Mouse (Mus musculus) limb, embryonic 13.5 days (tissue): ENCODE data around the gene Lclat1. TPM values are rescaled to one million over a fixed set of nuclear protein-coding genes. Genes with fewer than 3 reads are reported as not detected.
A peak's percentile ranks its signal among the peaks of the same experiment; 100 is the strongest.

Experiments used
- ATAC-seq: fragments of 200-750 bp; cut with Nextera tagmentation; 2 replicates; pipeline ENCODE4 v1.8.0; 2017; ENCODE audit warnings: low read depth, moderate number of reproducible peaks, moderate TSS enrichment; ENCODE audit not compliant: low FRiP score
- H3K27ac ChIP-seq: fragments of 300-500 bp; sonication (generic); 2 replicates; pipeline ENCODE4 v1.5.1; 2015; ENCODE audit warnings: inconsistent platforms, mild to moderate bottlenecking, moderate library complexity
- H3K27me3 ChIP-seq: fragments of 300-500 bp; sonication (generic); 2 replicates; pipeline ENCODE4 v1.6.1; 2015; ENCODE audit warnings: mild to moderate bottlenecking, inconsistent platforms
- H3K36me3 ChIP-seq: fragments of 300-500 bp; sonication (generic); 2 replicates; pipeline ENCODE4 v1.6.1; 2015; ENCODE audit warnings: inconsistent platforms, mild to moderate bottlenecking, moderate library complexity
- H3K4me1 ChIP-seq: fragments of 300-500 bp; sonication (generic); 2 replicates; pipeline ENCODE4 v1.6.1; 2015; ENCODE audit warnings: inconsistent platforms
- H3K4me2 ChIP-seq: fragments of 300-500 bp; sonication (generic); replicated peaks from 2 replicates; pipeline ENCODE4 v1.6.1; 2015; ENCODE audit warnings: inconsistent platforms, mild to moderate bottlenecking, moderate library complexity
- H3K4me3 ChIP-seq: fragments of 300-500 bp; sonication (generic); 2 replicates; pipeline ENCODE4 v1.5.1; 2015; ENCODE audit warnings: moderate library complexity, mild to moderate bottlenecking, inconsistent platforms
- H3K9ac ChIP-seq: fragments of 300-500 bp; sonication (generic); 2 replicates; pipeline ENCODE4 v1.6.1; 2015; ENCODE audit warnings: mild to moderate bottlenecking, inconsistent platforms
- H3K9me3 ChIP-seq: fragments of 300-500 bp; sonication (generic); 2 replicates; pipeline ENCODE4 v1.6.1; 2016; ENCODE audit warnings: inconsistent platforms
- WGBS: fragments of 180-500 bp; shearing (Covaris S2); methylation state at CpG from one replicate; pipeline ENCODE4 v1.1.7; 2015; 5-methylcytosine and 5-hydroxymethylcytosine counted together
- polyA plus RNA-seq: library from polyadenylated mRNA; unstranded; fragments of >200 nt; fragmentation: Nextera tagmentation; extraction: Ambion mirVana; gene quantifications from 2 replicates; pipeline ENCODE4 v1.2.1, GENCODE M21; 2015

Lclat1 gene
- polyA plus RNA-seq, 1 experiment from 2014 or later: 9.9 TPM

GRCm38 (mm10) chr17:73071725-73072263, 36.0 kb upstream of the Lclat1 start:
- 70% methylated on average over 5 of the region's 5 CpGs for WGBS
- H3K9me3 ChIP-seq: no peaks in the 10 kb centered on the region
- H3K4me1 ChIP-seq: peaks cover 14% of the 10 kb centered on the region
- H3K27ac ChIP-seq: no peak overlapping the region
- H3K27me3 ChIP-seq: peaks cover 13% of the 10 kb centered on the region; the same call in 1 of the 2 replicates
- ATAC-seq: no peak
- H3K36me3 ChIP-seq: no peaks in the 10 kb centered on the region
- H3K4me3 ChIP-seq: no peak overlapping the region
- no peak overlapping the region for H3K9ac ChIP-seq
- no peak overlapping the region for H3K4me2 ChIP-seq

- Histone ChIP-seq H3K36me3 (no peaks in the 10 kb centered on the region), H3K4me3 (no peak overlapping the region), H3K9me3 (no peaks in the 10 kb centered on the region), H3K4me2 (no peak overlapping the region), H3K27me3 (peaks cover 13% of the 10 kb centered on the region; the same call in 1 of the 2 replicates), H3K27ac (no peak overlapping the region), H3K9ac (no peak overlapping the region), H3K4me1 (peaks cover 14% of the 10 kb centered on the region)
- no peak for ATAC-seq
- WGBS: 23% methylated on average over 8 of the region's 8 CpGs
Observed at GRCm38 (mm10) chr17:73072286-73072685, 35.5 kb upstream of the Lclat1 start.

- Histone ChIP-seq H3K27me3 (peaks cover 13% of the 10 kb centered on the region; the same call in 1 of the 2 replicates), H3K36me3 (no peaks in the 10 kb centered on the region), H3K4me1 (peaks cover 10% of the 10 kb centered on the region), H3K9me3 (no peaks in the 10 kb centered on the region), H3K4me2 (no peak overlapping the region), H3K9ac (no peak overlapping the region), H3K27ac (no peak overlapping the region), H3K4me3 (no peak overlapping the region)
- 76% methylated on average over 3 of the region's 3 CpGs for WGBS
- ATAC-seq: no peak
Observed at GRCm38 (mm10) chr17:73074631-73075030, 33.2 kb upstream of the Lclat1 start.

- H3K27ac ChIP-seq: no peak overlapping the region
- ATAC-seq: peak; percentile 78; the same call in 1 of the 2 replicates
- 44% methylated on average over 9 of the region's 9 CpGs for WGBS
Observed at GRCm38 (mm10) chr17:73075238-73075890, 32.4 kb upstream of the Lclat1 start.

GRCm38 (mm10) chr17:73077638-73078037, 30.1 kb upstream of the Lclat1 start:
- H3K4me2 ChIP-seq: no peak overlapping the region
- no peaks in the 10 kb centered on the region for H3K9me3 ChIP-seq
- peaks cover 7% of the 10 kb centered on the region; the same call in 1 of the 2 replicates for H3K27me3 ChIP-seq
- H3K4me3 ChIP-seq: no peak overlapping the region
- H3K27ac ChIP-seq: no peak overlapping the region
- 82% methylated on average over 3 of the region's 3 CpGs for WGBS
- H3K4me1 ChIP-seq: peaks cover 20% of the 10 kb centered on the region
- no peak overlapping the region for H3K9ac ChIP-seq
- no peak for ATAC-seq
- no peaks in the 10 kb centered on the region for H3K36me3 ChIP-seq

More at GRCm38 (mm10) chr17:73075238-73075890, 32.4 kb upstream of the Lclat1 start:
- no peak overlapping the region for H3K4me2 ChIP-seq
- H3K4me3 ChIP-seq: no peak overlapping the region
- peaks cover 10% of the 10 kb centered on the region for H3K4me1 ChIP-seq
- peaks cover 13% of the 10 kb centered on the region; the same call in 1 of the 2 replicates for H3K27me3 ChIP-seq
- H3K36me3 ChIP-seq: no peaks in the 10 kb centered on the region
- H3K9me3 ChIP-seq: no peaks in the 10 kb centered on the region
- no peak overlapping the region for H3K9ac ChIP-seq

- Histone ChIP-seq H3K4me1 (peaks cover 15% of the 10 kb centered on the region), H3K36me3 (no peaks in the 10 kb centered on the region), H3K4me3 (no peak overlapping the region), H3K4me2 (no peak overlapping the region), H3K9ac (no peak overlapping the region), H3K27me3 (no peaks in the 10 kb centered on the region), H3K27ac (no peak overlapping the region), H3K9me3 (no peaks in the 10 kb centered on the region)
- 38% methylated on average over 9 of the region's 9 CpGs for WGBS
- ATAC-seq: no peak
Observed at GRCm38 (mm10) chr17:73081360-73082133, 26.2 kb upstream of the Lclat1 start.

- Histone ChIP-seq H3K9ac (no peak overlapping the region), H3K36me3 (no peaks in the 10 kb centered on the region), H3K4me3 (no peak overlapping the region), H3K27ac (no peak overlapping the region), H3K4me1 (peaks cover 19% of the 10 kb centered on the region), H3K27me3 (no peaks in the 10 kb centered on the region), H3K9me3 (no peaks in the 10 kb centered on the region), H3K4me2 (no peak overlapping the region)
- no peak for ATAC-seq
- 75% methylated on average over 4 of the region's 4 CpGs for WGBS
Observed at GRCm38 (mm10) chr17:73082506-73083196, 25.1 kb upstream of the Lclat1 start.

GRCm38 (mm10) chr17:73087045-73087910, 20.5 kb upstream of the Lclat1 start:
- WGBS: 52% methylated on average over 13 of the region's 13 CpGs
- Histone ChIP-seq H3K36me3 (no peaks in the 10 kb centered on the region), H3K27me3 (no peaks in the 10 kb centered on the region), H3K27ac (no peak overlapping the region), H3K4me2 (no peak overlapping the region), H3K4me3 (no peak overlapping the region), H3K4me1 (peaks cover 13% of the 10 kb centered on the region), H3K9ac (no peak overlapping the region), H3K9me3 (no peaks in the 10 kb centered on the region)
- ATAC-seq: no peak

GRCm38 (mm10) chr17:73091368-73091767, 16.4 kb upstream of the Lclat1 start:
- 91% methylated on average over 8 of the region's 8 CpGs for WGBS
- Histone ChIP-seq H3K4me3 (no peak overlapping the region), H3K36me3 (no peaks in the 10 kb centered on the region), H3K27ac (peak overlapping the region; percentile 39; the same call in 1 of the 2 replicates), H3K4me1 (peaks cover 10% of the 10 kb centered on the region; the same call in 1 of the 2 replicates), H3K4me2 (no peak overlapping the region), H3K9me3 (no peaks in the 10 kb centered on the region), H3K27me3 (no peaks in the 10 kb centered on the region), H3K9ac (no peak overlapping the region)
- ATAC-seq: no peak

GRCm38 (mm10) chr17:73092103-73093097, 15.4 kb upstream of the Lclat1 start:
- WGBS: 69% methylated on average over 12 of the region's 12 CpGs
- Histone ChIP-seq H3K4me3 (no peak overlapping the region), H3K9me3 (no peaks in the 10 kb centered on the region), H3K4me1 (peaks cover 5% of the 10 kb centered on the region; the same call in 1 of the 2 replicates), H3K9ac (no peak overlapping the region), H3K27me3 (no peaks in the 10 kb centered on the region), H3K36me3 (no peaks in the 10 kb centered on the region), H3K4me2 (no peak overlapping the region), H3K27ac (peak overlapping the region; percentile 44; the same call in 1 of the 2 replicates)
- no peak for ATAC-seq
